Mouse (Mus musculus) left cerebral cortex, adult 2 months (tissue): ENCODE data around the gene Cnpy1. TPM values are rescaled to one million over a fixed set of nuclear protein-coding genes. Genes with fewer than 3 reads are reported as not detected.

ENCODE experiments used
- DNase-seq, 2 experiments: peaks; one replicate each; pipeline ENCODE4 v3.0.0; 2021 to 2022; ENCODE audit warnings: low spot score in 2 of 2, mixed read lengths in 1 of 2; ENCODE audit errors: extremely low spot score in 1 of 2
- H3K27ac ChIP-seq: fragments of 200-600 bp; 2 replicates; pipeline ENCODE4 v1.8.1; 2022
- H3K4me3 ChIP-seq: fragments of 200-600 bp; 2 replicates; pipeline ENCODE4 v1.8.1; 2022
- CTCF ChIP-seq: fragments of 200-600 bp; IDR thresholded peaks from 2 replicates; pipeline ENCODE4 v1.8.1; 2022; ENCODE audit warnings: antibody characterized with exemption, mild to moderate bottlenecking, moderate library complexity
- intact Hi-C: fragments of 180-260 bp; cut with DNase I; formaldehyde crosslinking; loops from one replicate; pipeline ENCODE4 v1.15.1; 2025
- total RNA-seq, 2 experiments: library from RNA; stranded (reverse); gene quantifications; 2 replicates each; pipeline ENCODE4 v1.2.3; 2021

Cnpy1 gene
- total RNA-seq, 2 experiments from 2014 or later, result not detected

DNA sequence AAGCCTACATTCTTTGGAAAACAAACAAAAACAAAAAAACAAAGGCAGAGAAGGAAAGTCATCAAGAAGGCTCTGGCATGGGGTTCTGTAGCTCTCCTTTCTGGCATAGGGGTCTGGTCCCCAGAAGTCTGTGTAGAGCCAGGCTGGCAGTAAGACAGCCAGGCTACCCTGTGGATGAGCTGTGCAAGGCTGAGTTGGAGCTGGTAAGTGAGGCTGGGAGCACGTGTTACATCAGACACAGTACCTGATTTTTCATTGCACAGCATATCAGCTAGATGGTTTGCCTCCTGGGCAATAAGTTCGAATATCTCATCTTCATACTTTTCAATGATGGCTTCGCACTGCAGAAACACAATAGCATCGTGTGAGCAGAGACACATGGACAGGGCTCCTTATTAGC is 38.6 kb downstream of the Cnpy1 start:
- Histone ChIP-seq H3K4me3 (no peak overlapping the region), H3K27ac (no peak overlapping the region)
- intact Hi-C loops, result no loop called here
- TF ChIP-seq CTCF, result no peak
- no peak for DNase-seq

DNA sequence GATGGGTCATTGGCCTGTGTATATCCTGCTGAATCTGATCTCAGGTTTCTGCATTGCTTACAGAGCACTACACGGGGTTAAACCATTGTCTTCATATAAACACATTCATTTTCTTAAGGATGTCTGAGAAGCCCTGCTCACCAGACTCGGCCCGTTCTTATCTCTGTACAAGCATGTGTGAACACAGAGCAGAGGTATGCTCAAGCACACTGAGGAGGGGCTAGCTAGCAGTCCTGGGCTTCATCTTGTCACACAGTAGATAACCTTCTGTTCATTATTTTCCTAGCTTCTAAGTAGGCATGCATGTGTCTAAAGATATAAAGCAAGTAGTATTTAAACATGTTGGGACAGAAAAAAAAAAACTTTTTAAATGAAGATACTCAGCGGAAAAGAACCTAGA is 39.2 kb downstream of the Cnpy1 start:
- H3K4me3 ChIP-seq, result no peak overlapping the region

DNA sequence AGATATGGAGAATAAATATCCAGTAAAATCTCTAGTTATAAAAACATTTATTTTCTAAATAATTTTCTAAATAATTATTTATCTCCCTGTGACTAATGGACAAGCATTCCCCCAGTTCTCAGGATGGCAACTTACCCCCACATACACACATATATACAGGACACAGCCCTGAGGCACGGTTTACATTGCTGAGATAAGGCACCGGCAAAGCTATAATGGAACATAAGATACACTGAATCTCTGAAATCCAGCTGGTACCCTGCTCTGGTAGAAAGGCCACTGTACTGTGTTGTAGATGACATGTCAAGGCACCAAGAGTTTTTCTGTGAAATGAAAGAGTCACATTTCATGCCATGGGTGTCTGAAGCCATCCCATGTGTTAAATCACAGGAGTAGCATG is 40.9 kb downstream of the Cnpy1 start:
- intact Hi-C loops, result no loop called here
- no peak for TF ChIP-seq CTCF
- no peak for DNase-seq
- Histone ChIP-seq H3K4me3 (no peak overlapping the region), H3K27ac (no peak overlapping the region)

More for the DNA sequence above, 39.2 kb downstream of the Cnpy1 start:
- TF ChIP-seq CTCF, result no peak
- H3K27ac ChIP-seq, result no peak overlapping the region
- intact Hi-C loops, result no loop called here
- DNase-seq, result no peak

DNA sequence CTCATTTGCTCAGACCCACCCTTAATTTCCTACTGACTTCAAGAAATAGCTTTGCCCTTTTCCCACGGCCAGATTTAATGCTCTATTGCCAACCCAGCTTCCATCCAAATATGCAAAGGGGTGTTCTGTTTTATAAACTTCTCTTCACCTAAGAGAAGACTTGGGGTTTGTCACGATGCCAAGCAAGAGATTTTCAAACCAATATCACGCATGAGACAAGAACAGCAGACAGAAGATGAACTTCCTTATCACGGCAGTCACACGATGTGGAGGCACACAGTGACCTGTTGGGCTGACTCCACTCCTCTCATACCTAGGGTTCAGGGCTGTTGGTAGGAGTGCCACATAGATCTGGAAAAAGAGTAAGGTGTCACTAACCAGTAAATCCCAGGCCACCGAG is 42.5 kb downstream of the Cnpy1 start:
- no peak for DNase-seq
- no peak for TF ChIP-seq CTCF
- H3K27ac ChIP-seq, result no peak overlapping the region
- intact Hi-C loops, result no loop called here
- no peak overlapping the region for H3K4me3 ChIP-seq

DNA sequence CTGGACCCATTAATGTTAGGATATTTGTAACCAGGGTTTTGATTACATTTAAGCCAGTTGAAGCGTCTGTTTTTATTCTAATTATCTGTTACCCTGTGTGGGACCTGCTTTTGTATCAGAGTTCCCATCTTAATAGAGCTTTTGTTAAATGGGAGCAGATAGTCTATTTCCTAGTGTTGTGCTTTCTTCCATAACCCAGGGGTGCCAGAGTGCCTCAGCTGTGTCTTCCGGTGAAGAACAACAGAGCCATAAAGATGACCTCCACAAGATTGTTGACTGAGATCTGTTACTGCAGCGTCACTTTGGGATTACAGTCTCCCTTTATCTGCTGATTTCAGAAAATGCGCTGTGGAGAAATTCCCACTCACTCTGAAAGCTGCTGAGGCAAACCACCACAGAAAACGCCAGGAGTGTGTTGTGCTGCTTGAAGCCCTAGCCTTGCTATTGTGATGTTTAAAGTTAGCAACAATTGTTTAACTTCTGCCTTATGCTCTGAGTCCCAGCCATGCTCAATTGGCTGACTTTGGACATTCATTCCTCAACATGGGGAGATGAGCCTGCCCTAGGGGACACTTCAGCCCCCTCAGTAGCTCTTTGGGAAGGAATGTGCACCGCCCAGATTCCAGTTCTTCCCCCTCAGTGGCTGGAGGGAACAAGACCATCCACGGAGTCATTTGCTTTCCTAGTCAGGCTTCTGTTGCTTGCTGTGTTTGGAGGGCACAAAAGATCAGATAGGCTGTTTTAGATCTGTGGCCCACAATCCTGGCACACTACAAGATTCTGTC is 46.3 kb downstream of the Cnpy1 start:
- intact Hi-C loops, result no loop called here
- no peak for TF ChIP-seq CTCF
- DNase-seq, result no peak
- no peak overlapping the region for H3K4me3 ChIP-seq
- no peak overlapping the region for H3K27ac ChIP-seq

DNA sequence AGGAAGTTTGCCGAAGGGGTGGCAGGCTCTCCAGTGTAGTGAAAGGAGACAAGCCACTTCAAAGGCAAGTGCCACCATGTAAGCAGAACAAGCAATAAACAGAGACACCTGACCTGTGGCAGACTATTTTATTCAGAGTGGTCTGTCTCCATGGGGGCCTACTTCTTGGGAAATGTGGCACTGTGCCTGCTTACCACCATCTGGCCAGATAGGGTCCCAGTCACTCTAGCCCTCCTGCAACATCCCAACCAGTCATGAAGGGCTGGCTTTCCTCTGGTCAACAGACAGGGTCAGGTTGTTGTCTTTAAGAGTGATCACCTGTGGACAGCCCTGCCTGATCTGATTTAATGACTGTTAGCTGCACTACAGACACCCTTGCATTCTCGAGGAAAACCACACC is 50.1 kb downstream of the Cnpy1 start:
- TF ChIP-seq CTCF, result no peak
- Histone ChIP-seq H3K4me3 (no peak overlapping the region), H3K27ac (no peak overlapping the region)
- DNase-seq, result no peak
- intact Hi-C loops, result no loop called here

DNA sequence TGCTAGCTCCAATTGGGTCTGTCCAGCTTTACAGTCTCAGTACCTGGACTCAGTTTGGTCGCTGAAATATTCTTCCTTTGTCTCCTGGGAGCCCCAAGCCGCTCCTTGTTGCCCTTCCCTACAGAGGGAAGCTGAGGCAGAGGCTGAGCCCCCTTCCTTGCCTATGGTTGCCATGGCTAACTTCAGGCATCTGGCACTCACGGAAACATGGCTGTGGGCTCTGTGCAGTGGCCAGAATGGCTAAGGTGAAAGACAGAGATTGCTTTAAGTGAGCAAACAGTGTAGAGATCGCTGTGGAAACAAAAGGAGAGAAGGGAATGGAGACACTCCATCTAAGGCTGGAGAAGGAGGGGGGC is 53.5 kb downstream of the Cnpy1 start:
- no peak overlapping the region for H3K4me3 ChIP-seq
- H3K27ac ChIP-seq, result no peak overlapping the region

DNA sequence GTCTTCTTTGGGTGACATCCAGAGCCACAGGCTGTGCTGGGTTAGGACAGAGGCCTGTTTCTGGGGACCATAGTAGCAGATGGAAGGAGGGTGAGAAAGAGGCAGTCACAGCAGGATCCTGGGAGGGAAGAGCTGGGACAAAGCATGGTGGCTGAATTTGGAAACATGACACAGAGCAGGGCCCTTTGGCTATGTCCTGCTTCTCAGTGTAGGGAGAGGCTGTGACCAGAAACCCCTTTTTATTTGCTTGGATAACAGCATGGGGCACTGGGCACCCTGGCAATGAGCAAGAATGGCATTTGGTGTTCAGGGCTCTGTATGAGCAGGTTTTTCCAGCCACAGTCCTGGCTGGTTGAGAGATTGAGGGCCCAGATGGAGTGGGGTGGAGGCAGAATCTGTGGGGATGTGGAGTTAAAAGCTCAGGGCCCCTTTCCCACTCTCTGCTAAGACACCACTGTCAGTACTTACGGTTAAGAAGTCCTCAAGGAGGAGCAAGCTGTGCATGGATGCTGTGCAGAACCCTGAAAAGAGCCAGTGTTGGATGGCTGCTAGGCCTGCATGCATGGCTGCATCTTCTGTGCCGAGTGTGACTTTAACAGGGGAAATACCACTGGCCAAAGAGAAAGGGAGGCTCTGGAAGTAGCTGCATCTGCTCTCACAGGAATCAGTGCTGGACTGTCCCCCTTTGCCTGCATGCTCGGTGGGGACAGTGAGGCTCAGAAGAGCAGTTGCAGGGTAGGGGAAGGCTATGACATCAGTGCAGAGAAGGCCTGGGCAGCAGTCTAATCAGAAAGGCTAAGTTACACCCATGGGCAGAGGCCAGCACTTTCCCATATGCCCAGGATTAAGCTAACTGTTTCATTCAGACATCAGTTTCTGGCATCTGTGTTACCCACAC is 54.2 kb downstream of the Cnpy1 start:
- H3K27ac ChIP-seq, result no peak overlapping the region
- H3K4me3 ChIP-seq, result no peak overlapping the region
- TF ChIP-seq CTCF, result no peak
- DNase-seq, result no peak
- intact Hi-C loops, result no loop called here

More for the DNA sequence above, 53.5 kb downstream of the Cnpy1 start:
- no peak for DNase-seq
- intact Hi-C loops, result no loop called here
- no peak for TF ChIP-seq CTCF

DNA sequence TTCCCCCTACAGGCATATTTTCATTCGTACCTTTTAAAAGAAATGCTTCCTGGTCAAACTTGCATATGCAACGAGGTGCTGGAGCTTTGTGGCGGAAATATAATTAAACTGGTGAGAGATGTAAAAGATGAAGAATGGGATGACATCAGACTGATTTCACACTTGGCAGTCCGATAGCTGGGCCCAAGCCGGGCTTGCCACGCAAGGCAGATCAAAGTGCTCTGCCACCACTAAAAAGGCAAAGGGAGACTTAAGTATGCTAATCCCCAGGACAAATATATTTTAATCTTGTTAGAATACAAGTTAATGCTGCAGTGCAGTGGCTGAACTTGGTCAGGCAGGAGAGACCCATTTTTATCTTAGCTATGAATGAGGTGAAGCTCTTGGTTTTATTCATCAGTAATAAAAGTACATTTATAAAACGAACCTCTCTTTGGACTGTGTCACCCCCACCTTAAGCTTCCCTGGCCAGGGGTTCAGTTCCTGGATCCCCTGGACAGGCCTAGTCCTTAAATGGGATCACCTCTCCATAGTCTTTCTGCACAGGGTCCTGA is 66.3 kb downstream of the Cnpy1 start:
- intact Hi-C loops, result no loop called here
- Histone ChIP-seq H3K27ac (no peak overlapping the region), H3K4me3 (no peak overlapping the region)
- no peak for TF ChIP-seq CTCF
- DNase-seq, result no peak

DNA sequence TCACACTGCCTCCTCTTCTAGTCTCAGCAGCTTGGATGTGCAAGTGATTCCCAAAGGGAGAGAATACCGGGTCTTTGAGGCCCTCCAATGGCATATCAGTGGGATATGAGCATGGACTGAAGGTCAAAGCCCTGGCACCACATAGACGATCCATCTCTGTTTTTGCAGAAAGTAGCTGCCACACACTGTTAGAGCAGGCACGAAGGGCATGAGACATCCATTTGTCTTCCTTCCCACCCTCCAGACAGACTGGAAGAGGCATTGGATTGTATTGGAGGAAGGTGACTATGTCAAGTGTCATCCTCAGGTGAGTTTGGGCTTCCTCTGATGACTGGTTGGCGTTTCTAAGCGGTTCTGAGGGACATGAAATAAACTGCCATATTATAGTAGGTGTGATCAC is 67.3 kb downstream of the Cnpy1 start:
- H3K4me3 ChIP-seq, result no peak overlapping the region
- intact Hi-C loops, result no loop called here
- TF ChIP-seq CTCF, result no peak
- no peak for DNase-seq
- no peak overlapping the region for H3K27ac ChIP-seq

DNA sequence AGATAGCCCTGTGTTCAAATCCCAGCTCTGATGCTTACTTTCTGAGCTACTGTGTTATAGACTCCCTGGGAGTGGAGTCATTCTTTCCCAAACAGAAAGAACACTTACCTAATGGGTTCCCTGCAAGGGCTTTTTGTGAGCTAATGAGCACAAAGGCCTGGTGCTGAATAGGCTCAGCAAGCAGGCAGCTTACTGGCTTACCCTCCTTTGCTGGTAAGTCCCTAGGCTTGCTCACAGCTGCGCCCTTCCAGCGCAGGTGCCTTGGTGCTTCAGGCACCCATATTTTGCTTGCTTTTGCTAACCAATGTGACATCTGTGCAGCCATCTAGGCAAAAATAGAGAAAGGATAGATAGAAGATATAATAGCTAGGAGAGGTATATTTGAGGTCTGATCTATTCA is 69.0 kb downstream of the Cnpy1 start:
- Histone ChIP-seq H3K4me3 (no peak overlapping the region), H3K27ac (no peak overlapping the region)
- no peak for DNase-seq
- intact Hi-C loops, result no loop called here
- no peak for TF ChIP-seq CTCF

DNA sequence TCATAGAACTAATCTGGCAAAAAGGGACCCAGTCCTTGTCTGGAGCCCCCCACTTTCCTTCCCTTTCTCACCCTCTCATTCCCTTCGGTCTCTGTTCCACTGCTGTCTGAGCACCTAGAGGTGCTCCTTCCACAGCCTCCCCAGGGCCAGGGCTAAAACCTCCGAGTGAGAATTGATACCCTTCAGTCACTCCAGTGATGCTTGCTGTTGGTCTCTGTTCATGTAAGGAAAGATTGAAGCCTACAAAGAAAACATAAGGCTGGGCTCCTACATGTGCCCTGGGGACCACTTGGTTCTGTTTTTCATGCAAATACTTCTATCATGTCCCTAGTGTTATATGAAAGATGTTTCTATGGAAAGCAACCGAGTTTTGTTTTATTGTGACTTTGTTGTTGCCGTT is 69.6 kb downstream of the Cnpy1 start:
- H3K27ac ChIP-seq, result no peak overlapping the region
- no peak overlapping the region for H3K4me3 ChIP-seq
- no peak for TF ChIP-seq CTCF
- DNase-seq, result no peak
- intact Hi-C loops, result no loop called here

DNA sequence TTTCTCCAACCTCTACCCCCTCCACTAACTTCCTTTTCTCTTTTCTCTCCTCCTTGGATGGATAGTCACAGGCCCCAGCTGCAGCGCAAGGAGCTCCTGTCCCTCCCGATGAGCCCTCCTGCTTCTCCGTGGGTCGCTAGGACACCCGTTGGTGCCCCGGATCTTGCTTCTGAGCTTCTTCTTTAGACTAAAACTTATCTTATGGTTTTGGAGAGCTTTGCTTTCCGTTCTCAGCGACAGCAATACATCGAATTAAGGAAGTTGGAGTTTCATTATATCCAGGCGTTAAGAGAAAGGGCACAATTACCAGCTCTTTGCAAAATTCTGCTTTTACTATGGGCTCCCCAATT is 70.1 kb downstream of the Cnpy1 start:
- H3K4me3 ChIP-seq, result no peak overlapping the region
- TF ChIP-seq CTCF, result no peak
- no peak for DNase-seq
- intact Hi-C loops, result no loop called here
- no peak overlapping the region for H3K27ac ChIP-seq
